Mouse (Mus musculus) MEL-GATA-1-ER (cell line): ENCODE measurements at regions not wholly inside any gene's neighbourhood (a gene's known extent, or its start where the extent isn't known, plus 50 kb on each side); places are given as distances from the start of the nearest gene placed in this dataset.

Experiments used
- DNase-seq: peaks from one replicate; pipeline ENCODE4 v3.0.0-alpha.2; 2012; ENCODE audit warnings: low read depth; ENCODE audit errors: extremely low read depth

GRCm38 (mm10) chr5:52920251-52920650 lies 86.4 kb downstream of the Anapc4 start:
- no peak for DNase-seq

- DNase-seq: no peak
Observed at GRCm38 (mm10) chr5:52920722-52921264, 87.0 kb downstream of the Anapc4 start.

GRCm38 (mm10) chr5:52925006-52925405 lies 91.2 kb downstream of the Anapc4 start:
- no peak for DNase-seq

- DNase-seq: no peak
Observed at GRCm38 (mm10) chr5:52929690-52930089, 95.9 kb downstream of the Anapc4 start.

GRCm38 (mm10) chr5:52933291-52933690 lies 99.5 kb downstream of the Anapc4 start:
- DNase-seq: no peak

GRCm38 (mm10) chr5:52937626-52938025 lies 100.3 kb upstream of the Slc34a2 start:
- DNase-seq: no peak

GRCm38 (mm10) chr5:52939994-52940393 lies 97.9 kb upstream of the Slc34a2 start:
- no peak for DNase-seq

- DNase-seq: no peak
Observed at GRCm38 (mm10) chr5:52940645-52941044, 97.2 kb upstream of the Slc34a2 start.

- DNase-seq: no peak
Observed at GRCm38 (mm10) chr5:52953875-52954274, 84.0 kb upstream of the Slc34a2 start.

- no peak for DNase-seq
Observed at GRCm38 (mm10) chr5:52954713-52955112, 83.2 kb upstream of the Slc34a2 start.

GRCm38 (mm10) chr5:52964209-52964608 lies 73.7 kb upstream of the Slc34a2 start:
- DNase-seq: no peak

- no peak for DNase-seq
Observed at GRCm38 (mm10) chr5:52971811-52972210, 66.1 kb upstream of the Slc34a2 start.

- DNase-seq: no peak
Observed at GRCm38 (mm10) chr5:52973003-52973402, 64.9 kb upstream of the Slc34a2 start.

GRCm38 (mm10) chr5:52975557-52976088 lies 62.3 kb upstream of the Slc34a2 start:
- DNase-seq: no peak

- DNase-seq: peak; percentile 3
Observed at GRCm38 (mm10) chr5:52977826-52978687, 59.8 kb upstream of the Slc34a2 start.

GRCm38 (mm10) chr5:52979458-52979857 lies 58.4 kb upstream of the Slc34a2 start:
- DNase-seq: no peak

- no peak for DNase-seq
Observed at GRCm38 (mm10) chr5:52982056-52982455, 55.8 kb upstream of the Slc34a2 start.

GRCm38 (mm10) chr5:52982741-52983140 lies 55.1 kb upstream of the Slc34a2 start:
- DNase-seq: no peak
